Mouse (Mus musculus) cerebellum, postnatal 36 days (tissue): ENCODE measurements around the gene Tsga10.

Experiments used
- DNase-seq, 2 experiments: peaks; one replicate each; pipeline ENCODE4 v3.0.0; 2021 to 2022; ENCODE audit warnings: mixed read lengths in 2 of 2

Gene Tsga10

DNA sequence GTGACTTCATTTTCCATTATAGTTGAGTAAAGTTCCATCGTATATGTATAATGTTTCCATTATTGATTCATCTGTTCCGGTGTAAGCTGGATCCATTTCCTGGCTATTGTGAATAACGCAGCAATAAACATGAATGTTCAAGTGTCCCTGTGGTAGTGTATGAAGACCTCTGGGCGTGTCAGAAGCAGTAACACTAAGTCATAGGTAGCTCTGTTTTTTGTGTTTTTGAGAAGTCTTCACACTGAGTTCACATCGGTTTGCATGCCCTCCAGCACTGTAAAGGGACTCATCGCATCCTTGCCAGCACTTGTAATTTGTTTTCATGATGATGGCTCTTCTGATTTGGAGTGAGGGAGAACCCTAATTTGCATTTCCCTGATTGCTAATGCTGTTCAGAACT lies at the start of gene Tsga10:
Tsga10 (minus strand) TSS at position 144 of the 400 bp plus-strand sequence.
- DNase-seq, result no peak

DNA sequence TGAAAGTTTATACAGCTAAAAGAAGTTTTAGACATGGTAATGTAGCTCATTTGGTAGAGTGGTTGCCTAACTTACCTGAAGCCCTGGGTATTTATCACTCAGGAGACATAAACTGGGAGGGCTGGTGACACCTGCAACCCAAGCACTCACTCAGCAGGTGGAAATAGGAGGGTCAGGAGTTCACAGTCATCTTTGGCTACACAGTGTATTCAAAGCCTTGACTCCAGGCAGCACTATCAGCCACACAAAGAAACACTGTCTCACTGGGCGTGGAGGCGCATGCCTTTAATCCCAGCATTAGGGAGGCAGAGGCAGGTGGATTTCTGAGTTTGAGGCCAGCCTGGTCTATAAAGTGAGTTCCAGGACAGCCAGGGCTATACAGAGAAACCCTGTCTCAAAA lies 46.5 kb upstream of the Tsga10 start:
- no peak for DNase-seq

DNA sequence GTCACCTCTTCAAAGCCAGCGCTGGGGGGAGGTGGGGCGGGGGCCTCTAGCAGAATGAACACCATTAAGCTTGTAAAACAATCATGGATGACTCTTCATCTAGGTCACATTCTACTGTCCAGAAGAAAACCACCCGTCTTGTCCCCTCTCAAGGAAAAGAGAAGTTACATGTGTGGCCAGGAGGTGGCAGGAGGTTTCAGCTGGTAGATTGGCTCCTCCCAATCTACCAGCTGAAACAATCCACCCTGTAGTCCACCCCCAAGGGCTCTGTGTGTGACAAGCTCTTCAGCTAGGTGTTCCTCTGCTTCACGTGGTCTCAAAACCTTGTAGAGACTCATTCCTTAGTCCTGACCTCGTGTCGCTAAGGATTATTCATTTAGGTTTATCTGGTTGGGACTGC lies 36.9 kb upstream of the Tsga10 start:
- no peak for DNase-seq

DNA sequence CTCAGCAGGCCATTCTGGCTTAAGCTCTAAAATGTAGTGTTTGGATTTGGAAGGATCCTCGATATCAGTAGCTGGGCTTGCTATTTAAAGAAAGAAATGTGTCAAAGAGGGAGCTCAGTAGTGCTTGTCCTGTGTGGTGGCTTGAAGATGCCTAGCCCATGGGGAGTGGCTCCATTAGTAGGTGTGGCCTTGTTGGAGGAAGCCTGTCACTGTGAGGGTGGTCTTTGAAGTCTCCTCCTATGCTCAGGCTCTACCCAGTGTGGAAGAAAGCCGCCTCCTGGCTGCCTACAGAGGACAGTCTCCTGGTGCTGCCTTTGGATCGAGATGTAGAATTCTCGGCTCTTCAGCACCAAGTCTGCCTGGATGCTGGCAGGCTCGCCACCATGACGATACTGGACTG lies 34.1 kb upstream of the Tsga10 start:
- no peak for DNase-seq

DNA sequence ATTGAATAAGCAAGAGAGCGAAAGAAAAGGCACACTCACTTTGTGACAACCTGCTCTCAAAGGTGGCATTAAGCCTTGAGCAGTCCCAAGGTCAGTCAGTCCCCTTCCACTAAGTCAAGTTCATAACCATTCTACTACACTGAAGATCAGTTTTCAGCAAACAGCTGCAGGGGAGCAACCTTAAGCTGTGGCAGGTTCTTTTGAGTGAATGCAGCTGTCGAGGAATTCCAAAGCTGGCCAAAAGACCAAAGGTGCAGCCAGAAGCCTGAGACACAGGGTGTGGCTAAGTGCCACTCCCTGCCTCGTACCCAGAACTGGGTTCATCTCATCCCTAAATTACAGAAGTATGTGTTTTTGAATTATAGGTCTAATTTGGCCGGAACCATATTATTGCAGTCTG lies 33.6 kb upstream of the Tsga10 start:
- DNase-seq, result no peak

DNA sequence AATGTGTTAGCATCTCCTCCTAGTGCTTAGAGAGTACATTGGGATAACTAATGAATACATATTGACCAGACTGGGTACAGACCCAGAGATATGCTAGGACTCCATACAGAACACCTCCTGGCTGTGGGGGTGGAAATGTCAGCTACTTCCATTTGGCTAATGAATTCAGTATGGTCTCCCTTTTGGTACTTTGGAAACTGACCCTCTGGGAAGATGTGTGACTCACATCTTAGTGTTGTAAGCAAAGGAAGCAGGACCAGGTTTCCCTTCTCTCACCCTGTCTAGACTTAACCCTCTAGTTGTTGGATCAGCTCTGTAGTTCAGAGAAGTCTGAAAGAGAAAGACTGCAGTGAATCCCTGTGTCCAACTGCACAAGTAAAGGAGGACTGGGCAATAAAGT lies 28.4 kb upstream of the Tsga10 start:
- no peak for DNase-seq

DNA sequence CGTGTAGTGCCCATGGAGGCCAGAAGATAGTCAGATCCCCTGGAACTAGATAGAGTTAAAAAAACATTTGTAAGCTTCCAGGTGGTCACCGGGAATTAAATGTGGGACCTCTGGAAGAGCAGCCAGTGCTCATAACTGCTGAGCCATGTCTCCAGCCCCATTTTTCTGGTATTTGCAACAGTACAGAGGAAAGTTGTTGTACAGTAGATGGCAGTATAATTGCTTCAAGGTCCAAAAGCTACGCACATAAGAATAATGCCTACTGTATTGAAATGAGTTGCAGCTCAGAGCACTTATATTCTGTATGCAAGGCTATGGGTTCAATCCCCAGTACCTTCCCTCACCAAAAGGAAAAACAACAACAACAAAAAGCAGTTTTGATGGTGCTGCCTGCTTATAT lies 25.2 kb upstream of the Tsga10 start:
- no peak for DNase-seq

DNA sequence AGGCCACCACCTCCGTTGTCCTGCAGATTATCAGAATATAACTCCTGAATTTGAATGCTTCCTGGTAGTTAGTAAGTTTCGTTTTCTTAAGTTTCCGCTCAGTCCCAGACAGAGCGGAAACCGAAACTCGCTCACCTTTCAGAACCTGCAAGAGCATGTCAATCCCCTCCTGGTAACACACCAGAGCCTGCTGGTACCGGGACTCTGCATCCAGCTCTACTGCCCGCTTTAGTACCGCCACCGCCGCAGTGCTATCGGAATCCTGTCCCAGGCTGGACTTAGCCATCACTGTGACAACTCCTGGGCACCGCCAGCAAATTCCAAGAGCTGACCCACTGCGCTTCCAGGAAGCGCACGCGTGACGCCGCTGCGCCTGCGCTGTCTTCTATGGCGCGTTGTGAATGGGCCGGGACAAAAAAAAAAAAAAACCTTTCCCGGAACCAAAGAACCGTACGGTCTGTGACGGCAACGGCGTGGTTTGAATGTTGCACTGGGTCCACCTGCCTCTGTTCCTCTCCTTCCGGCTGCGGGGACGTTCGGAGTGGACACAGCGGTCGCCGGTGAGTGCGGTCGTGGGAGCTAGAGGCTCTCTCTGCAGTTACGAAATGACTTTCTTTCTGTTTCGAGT lies 23.9 kb upstream of the Tsga10 start, which contains the start of the genes Mitd1 and Mrpl30:
Mitd1 (minus strand) TSS at position 387 of the 628 bp plus-strand sequence.
Mrpl30 (plus strand) TSS at position 453 of the 628 bp plus-strand sequence.
- DNase-seq, result peak; percentile 90 to 97

DNA sequence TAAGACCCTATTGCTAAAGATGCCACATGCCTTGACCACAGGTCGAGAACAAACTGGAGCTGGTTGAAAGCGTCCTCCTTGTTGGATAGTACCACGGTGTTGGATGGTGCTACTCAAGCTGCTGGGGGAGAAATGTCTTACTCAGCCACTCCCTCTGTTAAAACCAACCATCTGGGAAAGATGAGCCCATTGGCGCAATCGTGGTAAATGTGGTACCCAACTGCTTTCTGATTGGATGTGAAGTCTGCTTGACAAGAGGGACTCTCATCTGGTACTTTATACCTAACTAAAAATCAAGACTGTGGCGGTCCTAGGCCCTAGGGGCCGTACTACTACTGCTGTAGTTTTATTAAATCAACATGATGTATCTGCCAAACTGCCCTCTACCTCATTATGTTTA lies 23.0 kb upstream of the Tsga10 start:
- DNase-seq, result no peak

DNA sequence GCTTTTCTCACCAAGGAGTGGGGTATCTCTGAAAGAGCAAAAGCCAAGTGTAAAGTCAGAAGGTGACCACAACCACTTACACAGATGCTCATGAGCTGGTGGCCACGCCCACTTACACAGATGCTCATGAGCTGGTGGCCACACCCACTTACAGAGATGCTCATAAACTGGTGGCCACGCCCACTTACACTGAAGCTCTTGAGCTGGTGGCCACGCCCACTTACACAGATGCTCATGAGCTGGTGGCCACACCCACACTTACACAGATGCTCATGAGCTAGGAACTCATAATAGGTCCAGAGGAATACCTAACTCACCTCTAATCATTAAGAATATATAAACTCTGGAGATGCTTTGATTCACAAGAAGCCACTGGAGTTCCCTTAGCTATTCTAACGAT lies 18.2 kb upstream of the Tsga10 start:
- DNase-seq, result no peak

DNA sequence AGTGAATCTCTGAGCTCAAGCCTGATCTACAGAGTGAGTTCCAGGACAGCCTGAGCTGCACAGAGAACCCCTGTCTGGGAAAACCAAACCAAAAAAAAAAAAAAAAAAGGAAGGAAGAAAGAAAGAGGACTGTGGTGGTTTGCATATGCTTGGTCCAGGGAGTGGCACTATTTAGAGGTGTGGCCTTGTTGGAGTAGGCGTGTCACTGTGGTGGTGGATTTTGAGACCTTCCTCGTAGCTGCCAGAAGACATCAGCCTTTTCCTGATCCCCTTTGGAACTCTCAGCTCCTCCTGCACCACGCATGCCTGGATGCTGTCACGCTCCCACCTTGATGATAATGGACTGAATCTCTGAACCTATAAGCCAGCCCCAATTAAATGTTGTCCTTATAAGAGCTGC lies 17.2 kb upstream of the Tsga10 start:
- no peak for DNase-seq

DNA sequence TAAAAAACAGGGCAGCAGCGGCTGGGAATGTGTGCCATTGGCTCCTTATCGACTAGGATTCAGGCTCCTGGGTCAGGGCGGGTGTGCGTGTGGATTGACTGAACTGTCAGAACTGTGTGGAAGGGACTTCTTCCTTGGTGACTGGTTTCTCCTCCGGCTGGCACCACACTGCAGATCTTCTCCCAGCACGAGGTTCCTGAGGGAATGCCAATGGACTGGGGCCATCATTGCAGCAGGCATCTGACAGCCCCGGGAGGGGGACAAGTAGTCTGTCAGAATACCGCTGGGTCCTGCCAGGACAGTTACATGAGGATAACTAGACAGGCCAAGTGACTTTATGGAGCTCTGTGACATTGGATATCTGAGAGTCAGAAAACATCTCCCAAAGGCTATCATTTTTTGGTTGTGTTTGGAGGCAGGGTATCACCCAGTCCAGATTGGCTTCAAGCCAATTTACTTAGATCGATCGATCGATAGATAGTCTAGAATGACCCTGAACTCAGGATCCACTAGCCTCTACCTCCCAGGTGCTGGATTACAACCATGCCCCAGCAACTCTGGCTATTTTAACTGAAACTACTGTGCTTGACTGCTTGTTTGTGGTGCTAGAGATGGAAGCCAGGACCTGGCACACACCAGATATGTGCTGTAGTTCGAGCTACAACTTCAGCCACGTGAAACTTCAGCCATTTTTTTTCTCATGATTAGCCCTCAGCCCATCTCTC lies 11.7 kb upstream of the Tsga10 start:
- no peak for DNase-seq

DNA sequence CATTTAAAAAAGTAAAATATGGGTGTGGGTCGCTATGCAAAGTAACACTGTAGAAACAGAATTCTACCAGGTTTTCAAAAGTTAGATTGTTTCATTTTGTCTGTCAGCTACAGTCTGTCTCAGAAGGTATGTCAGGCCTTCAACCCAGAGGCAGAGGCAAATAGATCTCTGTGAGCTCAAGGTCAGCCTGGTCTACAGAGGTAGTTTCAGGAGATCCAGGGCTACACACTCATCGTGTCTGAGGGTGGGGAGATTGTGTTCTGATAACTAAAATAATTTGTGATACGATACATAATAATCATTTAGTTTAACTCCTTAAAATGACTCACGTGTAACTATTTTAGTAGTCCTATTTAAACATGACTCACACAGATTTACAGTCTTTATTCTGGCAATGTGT lies 6.9 kb upstream of the Tsga10 start:
- DNase-seq, result no peak

DNA sequence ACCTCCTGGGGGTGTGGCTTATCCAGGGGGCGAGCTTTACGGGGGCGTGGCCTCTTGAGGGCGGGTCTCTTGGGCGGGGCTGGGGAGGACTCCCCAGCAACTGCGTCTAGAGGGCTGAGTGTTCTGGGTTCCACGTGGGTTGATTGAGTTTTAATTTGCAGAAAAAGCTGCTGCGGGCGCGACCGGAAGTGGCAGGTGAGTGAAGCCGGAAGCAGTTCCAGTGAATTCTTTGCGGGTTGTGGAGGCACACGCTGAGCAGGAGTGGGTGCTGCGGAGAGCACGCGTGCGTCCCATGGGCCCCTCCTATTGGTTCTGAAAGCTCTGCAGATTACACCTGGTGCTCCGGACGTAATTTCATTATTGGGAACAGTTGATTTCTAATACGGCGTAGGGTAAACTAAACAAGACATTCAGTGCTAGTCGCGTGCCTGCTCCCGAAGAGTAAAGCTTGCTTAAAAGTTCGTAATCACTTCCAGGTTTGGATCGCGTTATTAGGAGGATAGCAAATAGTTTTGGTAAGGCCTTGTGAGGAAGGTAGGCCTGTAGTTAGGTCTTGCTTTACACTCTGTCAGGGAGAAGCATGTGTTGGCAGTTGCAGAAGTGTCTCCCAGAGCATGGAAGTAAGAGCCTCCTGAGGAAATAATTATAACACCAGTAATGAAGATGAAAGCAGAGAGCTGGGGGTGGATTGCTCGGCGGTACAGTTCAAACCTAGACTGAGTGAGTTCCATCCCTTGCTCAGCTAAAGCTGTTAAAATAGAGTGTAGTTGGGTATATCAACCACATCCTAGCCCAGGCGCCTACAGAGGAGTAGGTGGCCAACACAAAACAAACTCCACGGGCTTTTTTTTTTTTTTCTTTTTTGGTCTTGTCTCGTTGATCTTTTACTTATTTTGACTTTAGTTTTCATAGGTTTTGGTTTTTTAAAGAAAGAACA lies 6.2 kb upstream of the Tsga10 start:
- peak; percentile 71 to 73 for DNase-seq

DNA sequence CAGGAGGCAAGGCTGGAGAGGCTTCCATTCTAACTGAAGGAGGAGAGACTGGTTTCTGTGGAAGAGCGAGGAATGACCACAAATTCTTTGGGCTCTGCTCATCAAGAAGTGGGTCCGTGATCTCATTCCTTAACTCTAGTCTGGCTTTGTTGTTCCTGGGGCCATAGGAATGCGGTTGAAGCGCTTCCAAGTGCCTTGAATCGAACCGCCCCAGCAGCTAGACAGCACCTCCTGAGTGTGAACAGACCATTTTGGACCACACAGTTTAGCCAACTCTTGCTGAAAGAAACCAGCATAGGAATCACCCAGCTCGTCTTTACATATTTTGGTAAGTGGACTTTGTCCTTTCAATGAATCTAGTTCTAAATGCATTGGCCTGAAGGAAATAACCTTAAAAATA lies 5.5 kb upstream of the Tsga10 start, which contains the start of gene Lipt1:
Lipt1 (plus strand) TSS at position 35 of the 400 bp plus-strand sequence.
- no peak for DNase-seq

DNA sequence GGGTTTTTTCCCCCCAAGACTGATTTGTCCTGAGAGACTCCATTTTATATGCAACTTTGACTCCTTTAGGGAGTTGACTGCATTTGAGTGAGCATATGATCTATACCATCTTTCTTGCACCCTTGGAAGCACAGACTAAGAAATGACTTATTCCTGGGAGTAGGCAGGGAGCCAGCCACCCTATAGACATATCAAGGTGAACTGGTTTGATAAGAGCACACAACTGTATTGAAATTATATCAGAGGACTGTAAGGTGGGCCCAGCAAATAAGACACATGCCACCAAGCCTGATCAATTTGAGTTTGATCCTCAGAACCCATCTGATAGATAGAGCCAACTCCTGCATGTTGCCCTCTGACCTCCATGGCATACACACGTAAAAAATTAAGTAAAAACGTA lies 3.1 kb upstream of the Tsga10 start:
- DNase-seq, result no peak

DNA sequence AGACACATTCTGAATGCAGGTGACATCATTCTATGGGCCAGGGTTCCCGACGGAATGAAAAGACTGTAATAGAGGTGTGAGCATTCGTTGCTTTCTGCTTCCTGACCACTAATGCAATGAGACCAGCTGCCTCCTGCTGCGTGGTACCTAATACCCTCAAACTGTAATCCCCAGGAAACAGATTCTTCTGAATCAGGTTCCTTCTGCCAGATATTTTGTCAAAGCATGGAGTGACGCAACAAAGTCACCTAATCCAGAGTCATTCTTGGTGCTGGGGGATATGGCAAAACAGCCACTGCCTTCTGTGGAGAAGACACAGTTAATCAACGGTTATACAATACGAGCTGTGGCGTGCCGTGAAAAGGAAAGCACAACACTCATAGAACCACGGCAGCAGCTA lies 2.4 kb upstream of the Tsga10 start:
- no peak for DNase-seq

DNA sequence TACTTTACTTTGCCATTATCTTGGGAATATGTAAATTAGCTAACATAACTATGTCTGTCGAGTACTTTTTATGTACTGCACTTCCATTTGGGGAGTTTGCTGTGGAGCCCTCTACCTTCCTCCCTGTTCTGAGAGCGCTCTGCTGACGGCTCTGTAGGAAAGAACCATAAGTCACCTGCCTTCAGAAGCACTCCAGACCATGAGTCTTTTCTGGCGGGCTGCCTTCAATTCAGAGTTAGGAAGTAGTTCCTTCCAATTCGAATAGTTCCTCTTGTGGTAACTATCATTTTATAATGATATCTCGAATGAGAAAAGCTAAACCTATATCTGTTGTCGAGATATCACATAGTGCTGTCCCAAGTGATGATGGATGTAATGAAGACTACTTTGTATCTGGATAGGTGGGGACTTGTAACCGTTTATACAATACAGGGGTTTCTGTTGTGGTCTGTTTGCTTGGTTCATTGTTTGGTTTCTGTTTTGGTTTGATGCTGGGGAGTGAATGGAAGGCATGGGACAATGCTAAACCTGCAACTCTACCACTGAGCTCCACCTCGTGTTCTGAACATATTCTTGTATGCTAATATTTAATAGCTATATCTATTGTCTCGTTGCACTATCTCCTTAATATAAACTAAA lies 1.6 kb upstream of the Tsga10 start:
- DNase-seq, result no peak

DNA sequence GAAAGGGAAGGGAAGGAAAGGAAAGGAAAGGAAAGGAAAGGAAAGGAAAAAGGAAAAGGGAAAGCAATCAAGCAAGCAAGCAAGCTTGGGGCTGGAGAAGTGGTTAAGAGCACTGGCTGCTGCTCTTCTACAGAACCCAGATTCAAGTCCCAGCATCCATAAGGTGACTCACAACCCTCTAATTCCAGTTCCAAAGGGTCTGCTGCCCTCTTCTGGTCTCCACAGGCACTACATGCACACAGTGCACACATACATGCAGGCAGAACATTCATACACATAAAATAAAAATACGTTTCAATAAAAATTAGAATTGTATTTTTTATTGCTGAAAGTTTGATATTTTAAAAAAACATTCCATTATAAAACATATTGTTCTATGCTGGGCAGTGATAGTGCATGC lies 827 bp upstream of the Tsga10 start:
- DNase-seq, result peak; percentile 44 to 50

DNA sequence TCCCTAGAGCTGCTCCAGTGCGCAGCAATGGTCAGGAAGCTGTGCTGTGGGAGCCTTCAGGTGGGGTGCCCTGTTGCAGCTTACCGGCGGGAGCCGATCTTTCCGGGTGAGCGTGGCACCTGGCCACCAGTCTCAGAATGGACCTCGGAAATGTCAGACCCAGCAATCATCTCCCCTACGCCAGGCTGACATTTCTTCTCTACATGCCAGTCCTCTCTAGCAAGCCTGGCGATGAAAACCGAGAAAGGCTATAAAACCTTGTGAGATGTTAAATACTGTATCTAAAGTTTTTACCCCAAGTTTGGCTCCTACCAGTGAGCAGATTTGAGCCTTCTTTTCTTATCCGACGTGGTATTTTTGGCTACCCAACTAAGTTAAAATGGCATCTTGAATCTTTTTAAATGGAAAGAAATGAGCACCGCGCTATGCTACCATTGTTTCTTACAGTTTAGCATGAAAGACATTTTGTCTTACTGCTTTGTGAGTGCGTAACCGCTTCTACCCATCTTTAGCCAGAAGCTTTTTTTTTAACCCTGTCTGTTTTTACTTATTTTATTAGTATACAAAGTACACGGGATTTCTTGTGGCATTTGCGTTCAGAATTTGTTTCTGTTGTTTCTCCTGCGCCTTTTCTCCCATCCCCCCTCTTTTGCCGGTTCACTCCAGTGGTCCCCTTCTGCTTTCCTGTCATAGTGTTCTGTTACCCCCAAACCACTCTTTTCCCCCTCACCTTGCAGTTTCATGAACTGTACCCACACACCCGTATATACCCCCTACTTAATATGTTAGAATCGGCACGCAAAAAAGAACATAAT lies 621 bp downstream of the Tsga10 start:
- DNase-seq, result no peak

DNA sequence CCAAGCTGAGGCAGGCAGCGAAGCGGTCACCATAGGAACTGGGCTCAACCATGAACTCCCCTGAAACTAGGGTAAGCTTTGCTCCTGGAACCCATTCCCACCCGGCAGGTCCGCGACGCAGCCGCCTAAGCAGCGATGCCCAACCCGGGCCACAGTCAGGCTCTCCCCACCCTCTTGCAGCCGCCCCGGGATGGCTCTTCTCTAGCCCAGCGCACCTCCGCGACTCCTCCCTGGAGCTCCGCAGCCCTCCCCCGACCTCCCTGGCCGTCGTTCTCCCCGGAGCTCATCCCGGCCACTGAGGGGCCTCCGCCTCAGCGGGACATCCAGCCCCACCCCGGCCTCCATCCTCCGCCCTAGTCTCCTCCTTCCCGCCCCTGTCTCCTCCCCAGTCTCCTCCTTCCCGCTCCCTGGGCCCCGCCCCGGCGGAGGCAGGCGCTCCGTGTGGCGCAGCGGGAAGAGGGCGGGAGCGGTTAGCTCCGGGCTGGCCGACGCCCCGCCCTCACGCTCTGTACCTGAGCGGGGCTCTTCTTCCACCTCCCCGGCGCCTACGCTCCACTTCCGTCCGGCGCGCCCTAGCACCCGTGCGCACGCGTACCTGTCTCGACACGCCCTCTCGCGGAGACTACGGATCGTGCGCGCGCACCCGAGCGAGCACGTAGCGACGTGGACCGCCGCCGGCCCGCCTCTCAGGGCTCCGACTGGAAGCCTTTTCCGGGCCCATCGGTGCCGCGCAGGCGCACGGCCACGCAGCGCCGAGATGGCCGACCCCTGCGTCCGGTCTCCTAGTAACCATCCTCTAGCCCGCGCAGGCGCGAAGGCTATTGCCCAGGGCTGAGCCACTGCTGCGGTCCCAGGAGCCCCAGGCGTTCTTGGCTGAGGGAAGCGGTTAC lies 1.5 kb downstream of the Tsga10 start:
- DNase-seq, result peak; percentile 99 to 100
